Mouse (Mus musculus) olfactory bulb, adult 2 months (tissue): ENCODE results near the gene Hecw2.

Experiments used
- CTCF ChIP-seq: fragments of 200-500 bp; IDR thresholded peaks from 2 replicates; pipeline ENCODE4 v1.5.1; 2012; ENCODE audit warnings: low read depth, mild to moderate bottlenecking, low read length, moderate library complexity; ENCODE audit not compliant: insufficient read depth
- POLR2A ChIP-seq: fragments of 200-500 bp; IDR thresholded peaks from 2 replicates; pipeline ENCODE4 v1.6.1; 2012; ENCODE audit warnings: mild to moderate bottlenecking, low read depth, low read length, moderate library complexity; ENCODE audit not compliant: insufficient read depth

DNA sequence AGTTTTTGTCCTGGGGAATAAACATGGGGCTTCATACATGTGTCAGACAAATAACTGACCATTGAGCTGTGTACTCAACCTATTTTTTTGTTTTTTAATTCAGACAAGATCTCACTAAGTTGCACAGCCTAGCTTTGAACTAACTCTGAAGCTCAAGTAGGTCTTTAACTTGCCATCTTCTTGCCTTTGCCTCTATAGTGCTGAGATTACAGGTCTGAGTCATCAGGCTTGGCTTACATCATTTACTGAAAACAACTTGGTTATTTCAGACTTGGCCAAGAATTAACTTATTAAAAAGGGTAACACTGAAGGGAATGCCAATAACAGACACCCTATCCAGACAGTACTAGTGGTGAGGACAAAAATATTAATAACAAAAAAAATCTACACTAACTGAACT lies 335.8 kb downstream of the Hecw2 start:
- TF ChIP-seq POLR2A = no peak
- TF ChIP-seq CTCF = no peak
